Mouse (Mus musculus) small intestine, adult 2 months (tissue): ENCODE data around the gene Slc9a3r2.

ENCODE experiments used
- CTCF ChIP-seq: fragments of 200-500 bp; IDR thresholded peaks from 2 replicates; pipeline ENCODE4 v1.5.1; 2012; ENCODE audit warnings: low read depth, mild to moderate bottlenecking, control low read depth, inconsistent platforms, low read length, moderate library complexity, mixed read lengths; ENCODE audit not compliant: insufficient replicate concordance, insufficient read length; ENCODE audit errors: extremely low read depth
- POLR2A ChIP-seq: fragments of 200-500 bp; IDR thresholded peaks from 2 replicates; pipeline ENCODE4 v1.6.1; 2012; ENCODE audit warnings: low read depth, mild to moderate bottlenecking, control low read depth, inconsistent platforms, low read length, moderate library complexity

- TF ChIP-seq CTCF = no peak
- TF ChIP-seq POLR2A = no peak
Observed at GRCm38 (mm10) chr17:24635694-24636093, 14.4 kb downstream of the Slc9a3r2 start.
